Mouse (Mus musculus) brain, embryonic 14.5 days (tissue): ENCODE data around the gene Srpk3.

Experiments used
- CTCF ChIP-seq: fragments of 200-500 bp; IDR thresholded peaks from 2 replicates; pipeline ENCODE4 v1.5.1; 2012; ENCODE audit warnings: inconsistent platforms, mild to moderate bottlenecking, moderate library complexity, borderline replicate concordance; ENCODE audit not compliant: insufficient read depth, insufficient read length; ENCODE audit errors: extremely low read depth
- POLR2A ChIP-seq: fragments of 200-500 bp; IDR thresholded peaks from 2 replicates; pipeline ENCODE4 v1.6.1; 2012; ENCODE audit warnings: mild to moderate bottlenecking, inconsistent platforms, borderline replicate concordance; ENCODE audit not compliant: poor library complexity, insufficient read depth, insufficient read length, severe bottlenecking; ENCODE audit errors: extremely low read depth

GRCm38 (mm10) chrX:73824185-73825151, 50.3 kb downstream of the Srpk3 start, which contains the start of gene Pdzd4:
- TF ChIP-seq POLR2A (peak; percentile 37; the same call in 1 of the 2 replicates), CTCF (no peak)
